Mouse (Mus musculus) lung, postnatal 0 days (tissue): ENCODE measurements at regions not wholly inside any gene's neighbourhood (a gene's known extent, or its start where the extent isn't known, plus 50 kb on each side); places are given as distances from the start of the nearest gene placed in this dataset.

Experiments used
- CTCF ChIP-seq: IDR thresholded peaks from 2 replicates; pipeline ENCODE4 v1.5.1; 2016; ENCODE audit warnings: antibody characterized with exemption, mild to moderate bottlenecking
- EP300 ChIP-seq: IDR thresholded peaks from 2 replicates; pipeline ENCODE4 v1.6.1; 2016; ENCODE audit warnings: antibody characterized with exemption, mild to moderate bottlenecking, control low read depth

DNA sequence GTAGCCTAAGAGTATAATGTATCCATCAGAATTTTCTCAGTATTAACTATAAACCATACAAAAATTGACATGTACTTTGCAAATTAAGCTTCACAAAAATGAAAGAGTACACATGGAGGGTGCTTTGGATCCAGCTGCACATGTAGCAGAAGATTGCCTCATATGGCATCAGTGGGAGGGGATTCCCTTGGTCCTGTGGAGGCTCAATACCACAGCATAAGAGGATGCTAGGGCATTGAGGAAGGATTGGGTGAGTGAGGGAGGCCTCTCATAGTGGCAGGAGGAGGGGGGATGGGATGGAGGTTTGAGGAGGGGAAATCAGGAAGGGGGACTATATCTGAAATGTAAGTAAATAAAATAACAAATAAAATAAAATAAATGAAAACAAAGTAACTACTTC, 301.7 kb upstream of the Cntn5 start:
- TF ChIP-seq CTCF, result no peak
- no peak for TF ChIP-seq EP300
